Mouse (Mus musculus) ovary, postnatal 14 days (tissue): ENCODE data around the gene Evi5.

ENCODE experiments used
- DNase-seq: peaks from one replicate; pipeline ENCODE4 v3.0.0; 2022; ENCODE audit warnings: low spot score

Gene Evi5

DNA sequence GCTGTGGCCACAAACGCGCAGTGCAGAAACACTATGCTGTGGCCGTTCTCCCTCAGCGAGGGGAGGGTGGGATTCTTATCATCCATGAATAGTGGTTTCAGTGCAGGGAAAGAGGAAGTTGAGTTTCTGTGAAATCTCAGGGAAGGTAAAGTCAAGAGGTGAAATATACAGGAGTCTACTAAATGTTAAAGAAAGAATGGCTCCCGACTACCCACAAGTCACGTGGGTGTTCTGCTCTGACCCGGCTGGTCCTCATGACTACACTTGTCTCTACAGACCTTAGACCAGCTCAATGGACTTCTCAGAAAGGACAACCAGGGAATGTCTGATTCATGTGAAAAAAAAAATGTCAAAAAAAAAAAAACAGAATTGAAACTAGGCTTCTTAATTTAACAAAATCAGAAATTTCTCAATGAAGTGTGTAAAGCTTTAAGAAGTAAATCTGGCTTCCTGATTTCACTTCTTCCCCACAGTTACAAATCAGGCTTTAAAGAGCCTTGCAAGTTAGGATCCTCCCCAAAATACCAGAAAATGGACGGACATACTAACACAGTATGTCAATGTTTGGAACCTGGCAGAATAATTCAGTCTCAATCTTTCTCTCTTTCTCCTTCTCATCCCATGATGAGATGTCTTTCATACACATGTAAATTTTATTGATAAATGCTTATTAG lies 166.6 kb downstream of the Evi5 start:
- no peak for DNase-seq

DNA sequence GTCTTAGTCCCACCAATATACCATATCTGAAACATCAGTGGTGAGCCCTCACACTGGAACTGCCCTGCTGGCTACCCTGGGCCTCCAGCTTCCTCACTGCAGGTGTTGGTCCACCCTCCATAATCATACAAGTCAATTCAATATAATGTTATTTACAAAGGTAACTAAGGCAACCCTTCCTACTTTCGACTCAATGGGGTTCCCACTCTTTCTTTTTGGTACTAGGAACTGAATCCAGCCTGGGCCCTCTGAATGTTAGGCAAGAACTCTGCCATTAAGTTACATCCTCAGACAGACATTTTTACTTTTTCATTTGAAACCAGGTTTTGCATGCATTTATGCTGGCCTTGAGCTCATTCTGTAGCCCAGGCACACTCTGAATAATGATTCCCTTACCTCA lies 168.6 kb downstream of the Evi5 start:
- no peak for DNase-seq

DNA sequence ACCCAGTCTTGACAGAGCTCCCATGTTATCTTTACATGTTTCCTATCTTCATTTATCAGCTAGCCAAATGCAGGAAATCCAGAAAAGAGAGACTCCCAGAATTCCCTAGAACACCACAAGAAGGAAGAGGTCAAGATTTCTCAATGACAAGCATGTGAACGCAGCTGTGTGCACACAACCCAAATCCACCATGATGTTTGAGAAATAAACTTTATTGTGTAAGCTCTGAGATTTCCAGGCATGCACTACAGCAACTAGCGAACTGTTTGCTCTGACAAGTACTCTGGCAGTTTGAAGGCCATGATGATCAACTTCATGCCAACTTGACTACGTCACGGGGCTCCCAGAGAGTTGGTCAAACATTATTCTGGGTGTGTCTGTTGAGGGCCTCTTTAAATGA lies 169.2 kb downstream of the Evi5 start:
- DNase-seq: no peak

- no peak for DNase-seq
Measured at GRCm38 (mm10) chr5:107703207-107703763, 171.6 kb downstream of the Evi5 start.

GRCm38 (mm10) chr5:107701658-107702057 lies 173.2 kb downstream of the Evi5 start:
- DNase-seq: no peak

DNA sequence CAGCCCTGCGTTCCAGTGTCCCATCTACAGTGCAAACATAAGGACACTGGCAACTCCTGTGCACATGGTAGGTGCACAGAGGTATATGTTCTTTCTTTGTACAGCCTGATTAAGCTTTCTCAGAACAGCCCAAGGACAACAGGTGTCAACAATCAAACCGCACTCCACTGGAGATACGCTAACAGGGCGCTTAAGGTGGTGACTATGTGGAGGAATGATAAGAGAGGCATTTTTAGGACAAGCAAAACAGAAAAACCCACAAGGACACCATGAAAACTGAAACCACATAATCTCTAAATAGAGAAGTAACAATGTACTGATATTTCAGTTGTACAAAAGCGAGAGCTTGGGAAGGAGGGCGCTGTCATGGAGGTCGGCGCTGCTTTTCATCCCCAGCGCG lies 174.0 kb downstream of the Evi5 start:
- no peak for DNase-seq

DNA sequence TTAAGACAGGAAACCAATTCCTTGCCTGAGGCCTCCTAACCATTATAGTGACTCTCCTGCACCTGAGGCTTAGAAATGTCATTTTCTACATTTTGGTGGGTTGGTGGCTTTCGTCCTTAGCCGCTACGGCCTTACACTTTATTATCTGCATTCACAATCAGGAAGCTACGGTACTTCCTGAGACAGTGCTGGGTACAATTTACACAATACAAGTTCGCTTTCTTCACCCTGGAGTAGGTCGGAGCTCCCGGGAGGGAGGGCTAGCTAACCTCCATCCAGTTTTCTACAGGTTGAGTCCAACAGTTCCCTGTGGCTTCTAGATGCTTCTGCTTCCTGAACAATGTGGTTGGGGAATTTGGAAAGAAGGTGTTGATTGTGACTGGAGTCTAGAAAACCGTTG lies 176.0 kb downstream of the Evi5 start:
- DNase-seq: no peak

DNA sequence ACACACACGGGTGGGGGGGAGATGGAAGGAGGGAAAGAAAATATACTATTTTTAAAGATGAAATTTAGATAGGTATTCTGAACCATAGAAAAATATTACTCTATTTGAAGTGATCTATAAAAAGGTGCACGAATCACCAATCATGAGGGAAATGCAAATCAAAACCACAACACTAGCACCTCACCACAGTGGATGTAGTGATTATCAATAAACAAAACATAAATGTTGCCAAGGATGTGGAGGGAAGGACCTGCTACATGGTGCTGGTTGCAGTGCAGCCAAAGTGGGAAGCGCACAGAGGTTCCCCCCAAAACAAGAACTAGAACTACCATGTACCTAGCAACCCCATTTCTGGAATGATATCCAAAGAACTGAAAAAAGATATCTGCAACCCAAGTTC lies 179.9 kb downstream of the Evi5 start:
- DNase-seq: no peak
